Mouse (Mus musculus) bone marrow macrophage, adult 2 months (primary cell): ENCODE data around the gene A630001G21Rik. TPM values are rescaled to one million over a fixed set of nuclear protein-coding genes. Genes with fewer than 3 reads are reported as not detected.

Experiments used
- H3K27ac ChIP-seq: 2 replicates; pipeline ENCODE4 v1.5.1; 2012; ENCODE audit warnings: low read depth, low read length; ENCODE audit not compliant: insufficient read depth
- H3K4me1 ChIP-seq: 2 replicates; pipeline ENCODE4 v1.6.1; 2012; ENCODE audit warnings: low read length; ENCODE audit not compliant: control insufficient read depth, insufficient read depth
- H3K4me3 ChIP-seq: 2 replicates; pipeline ENCODE4 v1.5.1; 2012; ENCODE audit warnings: mild to moderate bottlenecking, low read length, moderate library complexity; ENCODE audit not compliant: insufficient read depth
- CTCF ChIP-seq: IDR thresholded peaks from 2 replicates; pipeline ENCODE4 v1.5.1; 2012; ENCODE audit warnings: low read depth, mild to moderate bottlenecking, low read length, moderate library complexity
- POLR2A ChIP-seq: IDR thresholded peaks from 2 replicates; pipeline ENCODE4 v1.6.1; 2012; ENCODE audit warnings: mild to moderate bottlenecking, low read depth, low read length, borderline replicate concordance
- polyA plus RNA-seq: library from polyadenylated mRNA; stranded (reverse); fragments of >200 nt; gene quantifications from 2 replicates; pipeline ENCODE4 v1.2.4, GENCODE M21; 2012; ENCODE audit not compliant: missing spikeins, insufficient read depth, insufficient read length

Gene A630001G21Rik
- polyA plus RNA-seq, 1 experiment = 111 TPM

- no peak for TF ChIP-seq POLR2A
- TF ChIP-seq CTCF = no peak
- Histone ChIP-seq H3K4me1 (peaks cover 24% of the 10 kb centered on the region), H3K27ac (no peak overlapping the region)
Observed at GRCm38 (mm10) chr1:85802517-85802916, 24.1 kb upstream of the A630001G21Rik start.

DNA sequence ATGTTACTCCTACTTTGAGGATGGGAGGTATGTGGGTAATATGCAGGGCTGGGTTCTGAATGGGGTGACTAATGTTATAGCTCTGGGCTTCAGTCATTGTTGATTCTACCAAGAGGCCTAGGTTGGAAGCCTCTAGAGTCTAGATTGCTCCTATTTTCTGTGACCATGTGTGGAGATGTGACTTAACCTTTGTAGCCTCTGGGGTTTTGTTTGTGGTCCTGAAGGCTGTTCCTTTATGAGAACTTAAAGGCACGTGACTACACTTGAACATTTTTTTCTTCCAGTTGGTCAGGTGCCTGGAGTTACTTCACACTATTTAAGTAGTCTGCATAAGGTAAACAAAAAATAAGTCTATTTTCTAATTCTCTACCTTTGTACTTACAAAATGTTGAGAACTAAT lies 21.3 kb upstream of the A630001G21Rik start:
- Histone ChIP-seq H3K4me1 (peaks cover 30% of the 10 kb centered on the region), H3K27ac (no peak overlapping the region), H3K4me3 (no peak overlapping the region)
- TF ChIP-seq POLR2A = no peak
- TF ChIP-seq CTCF = no peak

More at GRCm38 (mm10) chr1:85802517-85802916, 24.1 kb upstream of the A630001G21Rik start:
- no peak overlapping the region for H3K4me3 ChIP-seq

- Histone ChIP-seq H3K4me3 (peak overlapping the region; percentile 42), H3K27ac (no peak overlapping the region), H3K4me1 (peaks cover 31% of the 10 kb centered on the region)
- TF ChIP-seq CTCF = no peak
- TF ChIP-seq POLR2A = no peak
Observed at GRCm38 (mm10) chr1:85795196-85795595, 16.8 kb upstream of the A630001G21Rik start.

GRCm38 (mm10) chr1:85794106-85794771 lies 15.8 kb upstream of the A630001G21Rik start:
- H3K4me1 ChIP-seq = peaks cover 26% of the 10 kb centered on the region
- peak overlapping the region; percentile 70 for H3K27ac ChIP-seq
- TF ChIP-seq POLR2A (no peak), CTCF (no peak)
- peak overlapping the region; percentile 85 for H3K4me3 ChIP-seq

DNA sequence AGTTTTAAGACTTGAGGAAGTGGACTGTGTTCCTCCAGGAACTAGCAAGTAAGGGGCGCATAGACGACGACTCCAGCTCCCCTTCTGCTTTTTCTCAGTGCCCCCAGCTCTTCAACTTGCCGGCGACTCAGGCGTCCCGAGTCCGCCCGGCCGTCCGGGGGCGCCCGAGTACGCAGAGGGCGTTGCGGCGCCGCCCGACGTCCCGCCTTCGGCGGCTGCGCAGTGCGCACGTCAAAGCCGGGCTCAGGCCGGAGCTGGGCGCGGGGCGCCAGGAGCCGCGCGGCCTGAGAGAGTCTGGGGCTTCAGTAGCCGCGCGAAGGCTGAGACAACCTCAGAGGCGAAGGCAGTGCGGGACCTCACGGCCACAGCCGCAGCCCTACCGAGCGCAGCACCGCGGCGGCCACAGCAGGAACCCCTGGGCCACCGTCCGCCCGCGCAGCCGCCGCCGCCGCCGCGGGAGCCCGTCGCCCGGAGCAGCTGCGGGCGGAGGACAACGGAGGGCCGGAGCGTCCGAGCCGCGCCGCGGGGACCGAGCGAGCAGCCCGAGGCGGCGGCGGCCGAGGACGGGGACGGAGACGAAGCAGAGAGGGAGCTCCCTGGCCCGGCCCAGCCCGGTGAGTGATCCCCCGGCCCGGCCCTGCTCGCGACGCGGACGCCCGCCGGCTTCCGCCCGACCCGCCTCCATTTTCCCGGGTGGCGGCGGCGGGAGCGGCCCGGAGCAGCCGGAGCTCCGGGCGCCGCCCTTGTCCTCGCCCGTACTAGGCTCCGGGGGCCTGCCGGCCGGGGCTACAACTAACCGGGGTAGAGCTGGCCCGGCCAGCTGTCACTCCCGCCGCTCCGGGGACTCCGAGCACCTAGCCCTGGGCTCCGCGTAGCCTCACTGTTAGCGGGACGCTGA lies 15.0 kb upstream of the A630001G21Rik start, which contains the start of gene Cab39:
Cab39 (plus strand) TSS at position 234 of the 898 bp plus-strand sequence.
- no peak for TF ChIP-seq POLR2A
- TF ChIP-seq CTCF = peak; percentile 38; the same call in 1 of the 2 replicates
- H3K27ac ChIP-seq = peak within 1 kb of the TSS; percentile 70
- peaks cover 26% of the 10 kb centered on the region for H3K4me1 ChIP-seq
- H3K4me3 ChIP-seq = peak within 1 kb of the TSS; percentile 85

GRCm38 (mm10) chr1:85791476-85791875 lies 13.0 kb upstream of the A630001G21Rik start:
- TF ChIP-seq CTCF = no peak
- TF ChIP-seq POLR2A = no peak
- Histone ChIP-seq H3K27ac (no peak overlapping the region), H3K4me1 (peaks cover 11% of the 10 kb centered on the region), H3K4me3 (no peak overlapping the region)

GRCm38 (mm10) chr1:85790565-85790964 lies 12.1 kb upstream of the A630001G21Rik start:
- no peak for TF ChIP-seq CTCF
- no peak for TF ChIP-seq POLR2A
- H3K4me3 ChIP-seq = no peak overlapping the region
- H3K27ac ChIP-seq = no peak overlapping the region
- peaks cover 6% of the 10 kb centered on the region for H3K4me1 ChIP-seq

DNA sequence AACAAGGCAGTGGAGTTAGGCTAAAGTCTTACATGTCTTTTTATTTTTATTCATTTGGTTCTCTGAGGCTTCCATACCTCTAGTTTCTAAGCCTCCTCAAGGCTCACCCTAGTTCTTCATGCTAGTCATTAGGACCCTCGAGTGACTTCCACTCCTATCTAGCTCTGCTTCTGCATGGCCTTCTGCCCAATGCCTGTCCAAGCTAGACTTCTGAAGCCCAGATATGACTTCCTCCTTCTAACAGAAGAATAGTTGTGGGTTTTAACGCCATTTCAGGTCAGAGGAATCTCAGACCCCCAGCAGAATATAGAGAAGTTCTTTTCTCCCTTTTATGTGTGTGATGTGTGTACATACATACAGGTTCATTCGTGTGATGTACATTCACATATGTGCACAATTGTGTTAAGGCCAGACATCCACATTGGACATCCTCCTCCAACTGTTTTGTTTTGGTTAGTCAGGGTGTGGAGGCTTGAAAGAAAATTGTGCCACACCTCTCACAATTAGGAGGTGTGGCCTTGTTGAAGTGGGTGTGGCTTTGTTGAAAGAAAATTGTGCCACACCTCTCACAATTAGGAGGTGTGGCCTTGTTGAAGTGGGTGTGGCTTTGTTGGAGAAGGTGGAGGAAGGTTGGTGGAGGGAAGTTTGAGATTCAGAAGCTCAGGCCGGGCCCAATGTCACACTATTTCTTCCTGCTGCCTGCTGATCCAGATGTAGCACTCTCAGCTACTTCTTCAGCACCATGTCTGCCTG lies 1.2 kb upstream of the A630001G21Rik start:
- Histone ChIP-seq H3K27ac (peak overlapping the region; percentile 39), H3K4me3 (no peak overlapping the region), H3K4me1 (peaks cover 47% of the 10 kb centered on the region)
- TF ChIP-seq POLR2A (no peak), CTCF (no peak)

DNA sequence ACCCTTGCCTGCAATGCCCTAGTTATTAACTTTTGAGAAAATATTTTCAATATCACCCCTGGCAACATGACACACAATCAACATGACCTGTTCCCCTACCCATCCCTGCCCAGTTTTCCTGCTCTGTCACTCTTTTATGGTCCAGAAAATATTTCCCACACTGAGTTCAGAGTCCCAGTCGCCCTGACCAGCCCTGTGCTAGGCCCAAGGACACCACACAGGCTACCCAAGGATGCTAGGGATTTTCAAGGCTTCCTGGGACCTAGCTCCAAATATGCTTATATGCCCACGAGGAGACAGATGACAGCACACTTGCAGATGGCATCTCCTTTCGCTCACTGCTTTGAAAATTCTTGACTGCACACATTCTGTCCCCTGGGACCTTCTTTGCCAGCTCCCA lies 569 bp upstream of the A630001G21Rik start:
- peak overlapping the region; percentile 39 for H3K27ac ChIP-seq
- H3K4me1 ChIP-seq = peaks cover 50% of the 10 kb centered on the region
- no peak overlapping the region for H3K4me3 ChIP-seq
- TF ChIP-seq CTCF = no peak
- no peak for TF ChIP-seq POLR2A

DNA sequence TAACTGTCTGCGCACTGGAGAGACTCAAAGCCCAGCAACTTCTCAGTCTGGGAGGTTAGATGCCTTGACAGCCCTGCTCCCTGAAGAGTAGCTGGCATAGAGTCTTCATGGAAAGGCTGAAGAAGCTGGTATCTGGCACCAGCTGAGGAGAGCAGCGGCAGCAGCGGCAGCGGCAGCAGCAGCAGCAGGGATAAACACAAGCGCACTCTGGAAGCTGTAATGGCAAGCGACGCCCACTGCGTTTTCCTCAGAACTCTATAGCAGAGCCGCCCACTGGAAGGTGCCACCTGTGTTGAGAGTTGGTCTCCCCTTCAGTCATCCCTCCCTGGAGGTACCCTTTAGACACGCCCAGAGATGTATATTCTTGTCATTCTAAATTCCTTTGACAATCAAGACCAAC lies 2.3 kb downstream of the A630001G21Rik start:
- TF ChIP-seq CTCF (no peak), POLR2A (no peak)
- Histone ChIP-seq H3K4me1 (peaks cover 66% of the 10 kb centered on the region), H3K4me3 (no peak overlapping the region), H3K27ac (no peak overlapping the region)
